Mouse (Mus musculus) lung, embryonic 15.5 days (tissue): ENCODE results near the gene Ccdc8. TPM values are rescaled to one million over a fixed set of nuclear protein-coding genes. Genes with fewer than 3 reads are reported as not detected.

Experiments used
- ATAC-seq: fragments of 200-750 bp; cut with Nextera tagmentation; 2 replicates; pipeline ENCODE4 v1.8.0; 2017; ENCODE audit warnings: moderate number of reproducible peaks, borderline replicate concordance; ENCODE audit not compliant: low FRiP score, low TSS enrichment; ENCODE audit errors: extremely low read depth
- H3K27ac ChIP-seq: fragments of 300-500 bp; sonication (generic); 2 replicates; pipeline ENCODE4 v1.5.1; 2015; ENCODE audit warnings: moderate library complexity, mild to moderate bottlenecking, inconsistent platforms
- H3K27me3 ChIP-seq: fragments of 300-500 bp; sonication (generic); 2 replicates; pipeline ENCODE4 v1.6.1; 2015; ENCODE audit warnings: inconsistent platforms
- H3K36me3 ChIP-seq: fragments of 300-500 bp; sonication (generic); 2 replicates; pipeline ENCODE4 v1.6.1; 2015; ENCODE audit warnings: inconsistent platforms
- H3K4me1 ChIP-seq: fragments of 300-500 bp; sonication (generic); 2 replicates; pipeline ENCODE4 v1.6.1; 2015; ENCODE audit warnings: inconsistent platforms
- H3K4me2 ChIP-seq: fragments of 300-500 bp; sonication (generic); 2 replicates; pipeline ENCODE4 v1.6.1; 2015; ENCODE audit warnings: inconsistent platforms, mild to moderate bottlenecking, moderate library complexity
- H3K4me3 ChIP-seq: fragments of 300-500 bp; sonication (generic); 2 replicates; pipeline ENCODE4 v1.5.1; 2015; ENCODE audit warnings: mild to moderate bottlenecking, inconsistent platforms
- H3K9ac ChIP-seq: fragments of 300-500 bp; sonication (generic); 2 replicates; pipeline ENCODE4 v1.6.1; 2015; ENCODE audit warnings: inconsistent platforms
- H3K9me3 ChIP-seq: fragments of 300-500 bp; sonication (generic); 2 replicates; pipeline ENCODE4 v1.6.1; 2016; ENCODE audit warnings: inconsistent platforms
- WGBS: fragments of 180-500 bp; shearing (Covaris S2); methylation state at CpG from one replicate; pipeline ENCODE4 v1.1.7; 2015; 5-methylcytosine and 5-hydroxymethylcytosine counted together
- polyA plus RNA-seq: library from polyadenylated mRNA; unstranded; fragments of >200 nt; fragmentation: Nextera tagmentation; extraction: Ambion mirVana; gene quantifications from 2 replicates; pipeline ENCODE4 v1.2.1, GENCODE M21; 2015

Ccdc8 gene
- polyA plus RNA-seq: 34.9 and 35.9 TPM in 2 replicates

DNA sequence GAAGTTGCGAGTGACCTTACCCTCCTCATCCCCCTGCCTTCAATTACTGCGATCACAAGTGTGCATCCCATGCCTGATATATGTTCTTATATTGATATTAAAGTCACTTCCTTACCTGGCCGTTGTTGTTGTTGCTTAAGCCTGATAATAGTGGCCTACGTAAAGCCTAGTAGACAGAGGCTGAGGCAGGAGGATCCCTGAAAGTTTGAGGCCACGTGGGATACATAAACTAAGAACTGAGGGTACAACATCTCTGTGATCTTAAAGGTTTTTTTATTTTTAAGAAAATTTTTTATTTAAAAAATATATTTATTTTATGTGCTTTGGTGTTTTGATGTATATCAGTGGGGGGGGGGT is at the start of gene Ccdc8:
Gene Ccdc8 (plus strand): TSS at position 258 of the 357 bp plus-strand sequence.
- no peak for ATAC-seq
- Histone ChIP-seq H3K9me3 (no peaks in the 10 kb centered on the region), H3K9ac (peak within 1 kb of the TSS; percentile 82; the same call in 1 of the 2 replicates), H3K4me1 (peaks cover 65% of the 10 kb centered on the region), H3K4me3 (peak within 1 kb of the TSS; percentile 72), H3K27ac (peak within 1 kb of the TSS; percentile 92), H3K4me2 (peak within 1 kb of the TSS; percentile 78), H3K36me3 (peaks cover 13% of the 10 kb centered on the region), H3K27me3 (no peaks in the 10 kb centered on the region)
- 86% methylated on average over 5 of the region's 5 CpGs for WGBS

DNA sequence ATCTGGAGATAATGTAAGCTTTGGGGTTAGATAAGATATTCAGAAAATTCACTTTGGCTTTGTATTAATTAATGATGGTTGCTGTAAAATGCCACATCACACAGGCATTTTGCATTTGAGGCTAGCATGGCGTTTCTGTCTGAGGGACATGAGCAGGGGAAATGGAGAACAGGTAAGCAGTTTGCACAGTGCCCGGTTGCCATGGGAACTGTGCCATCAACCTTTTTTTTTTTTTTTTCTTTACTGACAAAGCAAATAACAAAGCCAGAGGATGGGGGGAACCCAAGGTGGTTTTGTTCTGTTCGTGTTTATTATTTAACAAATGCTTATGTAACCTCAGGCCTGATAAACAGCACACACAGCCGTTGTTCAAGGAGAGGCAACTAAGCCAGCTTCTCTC is 49.6 kb upstream of the Ccdc8 start:
- ATAC-seq: no peak
- H3K9ac ChIP-seq: no peak overlapping the region
- no peak overlapping the region for H3K4me3 ChIP-seq
- no peak overlapping the region for H3K4me2 ChIP-seq
- WGBS: 45% methylated on average over 4 of the region's 4 CpGs
- H3K27ac ChIP-seq: no peak overlapping the region
- no peaks in the 10 kb centered on the region for H3K9me3 ChIP-seq
- peaks cover 48% of the 10 kb centered on the region for H3K4me1 ChIP-seq
- peaks cover 30% of the 10 kb centered on the region for H3K27me3 ChIP-seq
- H3K36me3 ChIP-seq: no peaks in the 10 kb centered on the region

DNA sequence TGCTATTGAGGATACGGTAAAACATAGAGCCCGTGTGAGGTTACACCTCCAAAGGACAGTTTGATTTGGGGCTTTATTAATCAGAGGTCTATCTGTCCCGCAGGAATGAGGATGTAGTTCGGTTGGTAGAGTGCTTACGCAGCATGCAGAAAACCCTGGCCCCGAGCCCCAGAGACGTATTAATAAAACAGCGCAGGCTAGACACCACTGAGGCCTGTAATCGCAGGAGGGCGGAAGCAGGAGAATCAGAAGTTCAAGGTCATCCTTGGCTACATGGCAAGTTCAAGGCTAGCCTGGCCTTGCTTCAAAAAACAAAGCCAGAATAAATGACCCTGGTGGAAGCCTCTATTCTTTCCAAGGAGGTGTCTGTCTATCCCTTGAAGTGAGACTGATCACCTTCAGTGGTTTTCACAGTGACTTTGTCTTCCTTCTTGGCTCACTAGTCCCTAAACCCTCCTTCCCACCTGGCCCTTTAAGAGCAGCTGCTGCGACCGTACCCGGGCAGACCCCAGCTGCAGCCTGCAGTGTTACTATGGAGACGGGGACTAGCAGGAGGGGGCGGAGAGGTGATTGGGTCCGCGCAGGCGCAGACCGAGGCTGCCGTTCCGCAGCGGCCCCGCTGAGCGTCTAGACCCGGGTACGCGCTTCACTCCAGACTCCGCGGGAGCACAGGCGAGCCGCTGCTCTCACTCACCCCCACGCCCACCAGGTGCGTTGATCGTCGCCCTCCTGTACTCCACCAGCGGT is 48.3 kb upstream of the Ccdc8 start, which contains the start of gene Pnmal2:
Gene Pnmal2 (plus strand): TSS at position 622 of the 747 bp plus-strand sequence.
- Histone ChIP-seq H3K4me2 (peak within 1 kb of the TSS; percentile 84), H3K36me3 (no peaks in the 10 kb centered on the region), H3K9ac (peak within 1 kb of the TSS; percentile 55), H3K4me1 (peaks cover 58% of the 10 kb centered on the region), H3K27me3 (peaks cover 43% of the 10 kb centered on the region), H3K27ac (no peak within 1 kb of the TSS), H3K4me3 (peak within 1 kb of the TSS; percentile 51), H3K9me3 (no peaks in the 10 kb centered on the region)
- 13% methylated on average over 36 of the region's 36 CpGs for WGBS
- peak; percentile 78 for ATAC-seq

- H3K4me2 ChIP-seq: peak overlapping the region; percentile 84
- WGBS: 2% methylated on average over 22 of the region's 22 CpGs
- no peak overlapping the region for H3K27ac ChIP-seq
- H3K27me3 ChIP-seq: peaks cover 50% of the 10 kb centered on the region
- H3K9me3 ChIP-seq: no peaks in the 10 kb centered on the region
- peak; percentile 12 for ATAC-seq
- peak overlapping the region; percentile 51 for H3K4me3 ChIP-seq
- peaks cover 62% of the 10 kb centered on the region for H3K4me1 ChIP-seq
- H3K9ac ChIP-seq: peak overlapping the region; percentile 55
- H3K36me3 ChIP-seq: no peaks in the 10 kb centered on the region
These were observed 47.6 kb upstream of the Ccdc8 start for GRCm38 (mm10) chr7:16944808-16945315.

DNA sequence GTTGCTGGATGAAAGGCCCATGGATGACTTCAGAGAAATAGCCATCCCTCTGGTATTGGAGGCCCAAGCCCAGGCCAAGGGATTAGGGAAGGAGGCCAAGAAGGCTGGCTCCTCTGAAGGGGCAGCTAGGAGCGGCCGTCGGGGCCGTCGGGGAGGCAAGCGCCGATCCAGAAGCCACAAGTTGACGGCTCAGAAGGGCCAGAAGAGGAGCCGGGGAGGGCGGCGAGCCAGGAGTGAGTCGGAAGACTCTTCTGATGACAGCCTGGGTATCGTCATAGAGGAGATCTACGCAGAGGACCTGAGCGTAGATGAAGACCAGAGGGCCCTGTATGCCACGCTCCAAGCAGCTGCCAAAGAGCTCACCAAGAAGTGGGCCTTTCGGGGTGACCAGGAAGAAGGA is 47.1 kb upstream of the Ccdc8 start:
- Histone ChIP-seq H3K4me1 (peaks cover 62% of the 10 kb centered on the region), H3K9me3 (no peaks in the 10 kb centered on the region), H3K4me3 (peak overlapping the region; percentile 51), H3K27me3 (peaks cover 52% of the 10 kb centered on the region), H3K4me2 (peak overlapping the region; percentile 84), H3K27ac (no peak overlapping the region), H3K9ac (no peak overlapping the region), H3K36me3 (no peaks in the 10 kb centered on the region)
- WGBS: 18% methylated on average over 17 of the region's 17 CpGs
- no peak for ATAC-seq

- H3K4me1 ChIP-seq: peaks cover 66% of the 10 kb centered on the region
- H3K27me3 ChIP-seq: peaks cover 52% of the 10 kb centered on the region
- H3K9me3 ChIP-seq: no peaks in the 10 kb centered on the region
- H3K4me3 ChIP-seq: peak overlapping the region; percentile 31
- H3K27ac ChIP-seq: 0 out of 2 replicates have a peak overlapping the region, but pooled peaks have one; percentile 8
- no peak for ATAC-seq
- no peaks in the 10 kb centered on the region for H3K36me3 ChIP-seq
- peak overlapping the region; percentile 17; the same call in 1 of the 2 replicates for H3K9ac ChIP-seq
- peak overlapping the region; percentile 65 for H3K4me2 ChIP-seq
- 5% methylated on average over 53 of the region's 53 CpGs for WGBS
These were observed 45.8 kb upstream of the Ccdc8 start for GRCm38 (mm10) chr7:16946441-16947348.

GRCm38 (mm10) chr7:16947349-16947895 is 45.1 kb upstream of the Ccdc8 start:
- Histone ChIP-seq H3K36me3 (no peaks in the 10 kb centered on the region), H3K4me1 (peaks cover 66% of the 10 kb centered on the region), H3K4me2 (peak overlapping the region; percentile 65), H3K27ac (0 out of 2 replicates have a peak overlapping the region, but pooled peaks have one; percentile 44), H3K27me3 (peaks cover 52% of the 10 kb centered on the region), H3K9me3 (no peaks in the 10 kb centered on the region), H3K4me3 (peak overlapping the region; percentile 31), H3K9ac (no peak overlapping the region)
- no peak for ATAC-seq
- WGBS: 11% methylated on average over 21 of the region's 22 CpGs

- ATAC-seq: peak; percentile 28; the same call in 1 of the 2 replicates
- Histone ChIP-seq H3K9me3 (no peaks in the 10 kb centered on the region), H3K27me3 (peaks cover 52% of the 10 kb centered on the region), H3K9ac (no peak overlapping the region), H3K4me3 (peak overlapping the region; percentile 31; the same call in 1 of the 2 replicates), H3K36me3 (no peaks in the 10 kb centered on the region), H3K4me2 (peak overlapping the region; percentile 65), H3K27ac (peak overlapping the region; percentile 44; the same call in 1 of the 2 replicates), H3K4me1 (peaks cover 66% of the 10 kb centered on the region)
- WGBS: under 1% methylated on average over 4 of the region's 4 CpGs
These were observed 44.5 kb upstream of the Ccdc8 start for GRCm38 (mm10) chr7:16947959-16948361.

DNA sequence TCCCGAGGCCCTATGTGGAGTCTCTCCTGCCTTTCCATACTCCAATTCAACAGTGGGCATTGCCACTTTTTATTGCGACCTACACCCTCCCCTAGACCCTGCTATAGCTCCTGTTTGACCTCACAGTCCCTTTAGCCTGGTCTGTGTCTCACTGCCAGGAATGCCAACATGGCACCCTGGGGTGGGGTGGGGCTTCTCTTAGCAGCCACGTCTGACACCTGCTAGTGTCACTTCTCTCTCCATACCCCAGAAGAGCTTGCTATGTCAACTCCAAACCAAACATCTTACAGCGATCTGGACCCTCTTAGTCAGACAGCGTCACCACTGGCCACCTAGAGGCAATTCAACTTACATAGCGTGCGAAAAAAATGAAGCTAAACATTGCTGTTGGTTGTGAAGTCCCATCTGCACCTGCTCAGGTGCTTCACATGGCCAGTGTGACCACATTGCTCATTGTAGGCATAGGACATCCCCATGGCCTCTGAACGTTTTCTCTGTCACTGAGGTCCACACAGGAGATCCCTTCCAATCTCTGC is 43.5 kb upstream of the Ccdc8 start:
- H3K4me3 ChIP-seq: no peak overlapping the region
- H3K4me1 ChIP-seq: peaks cover 63% of the 10 kb centered on the region
- WGBS: 55% methylated on average over 8 of the region's 8 CpGs
- H3K36me3 ChIP-seq: no peaks in the 10 kb centered on the region
- H3K9ac ChIP-seq: 0 out of 2 replicates have a peak overlapping the region, but pooled peaks have one; percentile 0
- H3K9me3 ChIP-seq: no peaks in the 10 kb centered on the region
- no peak overlapping the region for H3K27ac ChIP-seq
- H3K4me2 ChIP-seq: no peak overlapping the region
- ATAC-seq: no peak
- H3K27me3 ChIP-seq: peaks cover 52% of the 10 kb centered on the region

- ATAC-seq: peak; percentile 27; the same call in 1 of the 2 replicates
- Histone ChIP-seq H3K4me3 (peak overlapping the region; percentile 29), H3K4me1 (peaks cover 54% of the 10 kb centered on the region), H3K4me2 (peak overlapping the region; percentile 61), H3K9me3 (no peaks in the 10 kb centered on the region), H3K9ac (peak overlapping the region; percentile 29; the same call in 1 of the 2 replicates), H3K27ac (no peak overlapping the region), H3K36me3 (no peaks in the 10 kb centered on the region), H3K27me3 (peaks cover 45% of the 10 kb centered on the region)
- 10% methylated on average over 28 of the region's 29 CpGs for WGBS
These were observed 42.3 kb upstream of the Ccdc8 start for GRCm38 (mm10) chr7:16949908-16950841.
